Mouse (Mus musculus) forebrain, embryonic 11.5 days (tissue): Measurements from ENCODE around the gene Clns1a. TPM values are rescaled to one million over a fixed set of nuclear protein-coding genes. Genes with fewer than 3 reads are reported as not detected.

Experiments used
- ATAC-seq: fragments of 200-750 bp; cut with Nextera tagmentation; replicated peaks from 2 replicates; pipeline ENCODE4 v1.8.0; 2017; ENCODE audit warnings: moderate TSS enrichment; ENCODE audit not compliant: low FRiP score
- DNase-seq: peaks from one replicate; pipeline ENCODE4 v3.0.0-alpha.2; 2017; ENCODE audit warnings: low spot score
- H3K27ac ChIP-seq: fragments of 300-500 bp; sonication (generic); 2 replicates; pipeline ENCODE4 v1.5.1; 2014; ENCODE audit warnings: low read depth, low read length
- H3K27me3 ChIP-seq: fragments of 300-500 bp; sonication (generic); 2 replicates; pipeline ENCODE4 v1.6.1; 2014; ENCODE audit warnings: mild to moderate bottlenecking, low read length, mixed read lengths; ENCODE audit not compliant: control insufficient read depth, insufficient read depth
- H3K36me3 ChIP-seq: fragments of 300-500 bp; sonication (generic); 2 replicates; pipeline ENCODE4 v1.6.1; 2014; ENCODE audit warnings: mild to moderate bottlenecking, low read length, moderate library complexity, mixed read lengths; ENCODE audit not compliant: control insufficient read depth, insufficient read depth
- H3K4me1 ChIP-seq: fragments of 300-500 bp; sonication (generic); replicated peaks from 2 replicates; pipeline ENCODE4 v1.6.1; 2014; ENCODE audit warnings: low read length, mixed read lengths; ENCODE audit not compliant: control insufficient read depth, insufficient read depth
- H3K4me2 ChIP-seq: fragments of 300-500 bp; sonication (generic); 2 replicates; pipeline ENCODE4 v1.6.1; 2014; ENCODE audit warnings: low read depth, mild to moderate bottlenecking, low read length, moderate library complexity, mixed read lengths; ENCODE audit not compliant: severe bottlenecking
- H3K4me3 ChIP-seq: fragments of 300-500 bp; sonication (generic); 2 replicates; pipeline ENCODE4 v1.5.1; 2014; ENCODE audit warnings: low read depth, low read length
- H3K9ac ChIP-seq: fragments of 300-500 bp; sonication (generic); 2 replicates; pipeline ENCODE4 v1.6.1; 2014; ENCODE audit warnings: low read length
- H3K9me3 ChIP-seq: fragments of 300-500 bp; sonication (generic); 2 replicates; pipeline ENCODE4 v1.6.1; 2016; ENCODE audit warnings: low read length, mixed read lengths; ENCODE audit not compliant: control insufficient read depth
- WGBS: fragments of 180-500 bp; shearing (Covaris S2); extraction: QIAGEN DNeasy Blood & Tissue Kit; methylation state at CpG from one replicate; pipeline ENCODE4 v1.1.7; 2014; 5-methylcytosine and 5-hydroxymethylcytosine counted together
- polyA plus RNA-seq: library from polyadenylated mRNA; unstranded; fragments of >200 nt; fragmentation: Nextera tagmentation; extraction: Ambion mirVana; gene quantifications from 2 replicates; pipeline ENCODE4 v1.2.1, GENCODE M21; 2014

Clns1a gene
- polyA plus RNA-seq, 1 experiment from 2014 or later: 250 TPM

DNA sequence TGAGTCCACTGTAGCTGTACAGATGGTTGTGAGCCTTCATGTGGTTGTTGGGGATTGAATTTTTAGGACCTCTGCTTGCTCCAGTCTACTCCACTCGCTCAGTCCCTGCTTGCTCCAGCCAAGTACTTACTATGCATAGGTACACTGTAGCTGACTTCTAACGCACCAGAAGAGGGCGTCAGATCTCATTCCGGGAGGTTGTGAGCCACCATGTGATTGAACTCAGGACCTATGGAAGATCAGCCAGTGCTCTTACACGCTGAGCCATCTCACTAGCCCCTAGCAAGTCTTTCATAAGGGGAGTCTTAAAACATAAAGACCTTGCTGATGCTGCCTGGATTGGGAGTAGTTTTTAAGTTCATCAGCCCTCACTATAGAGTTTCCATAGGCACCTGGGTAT, 23.7 kb downstream of the Clns1a start:
- DNase-seq (no peak), ATAC-seq (no peak)
- no peak overlapping the region for H3K4me2 ChIP-seq
- 82% methylated on average over 5 of the region's 5 CpGs for WGBS
- no peak overlapping the region for H3K27ac ChIP-seq
- H3K4me1 ChIP-seq: no peaks in the 10 kb centered on the region
- H3K27me3 ChIP-seq: no peaks in the 10 kb centered on the region
- no peaks in the 10 kb centered on the region for H3K9me3 ChIP-seq
- H3K9ac ChIP-seq: no peak overlapping the region
- peaks cover under 1% of the 10 kb centered on the region for H3K36me3 ChIP-seq
- no peak overlapping the region for H3K4me3 ChIP-seq

DNA sequence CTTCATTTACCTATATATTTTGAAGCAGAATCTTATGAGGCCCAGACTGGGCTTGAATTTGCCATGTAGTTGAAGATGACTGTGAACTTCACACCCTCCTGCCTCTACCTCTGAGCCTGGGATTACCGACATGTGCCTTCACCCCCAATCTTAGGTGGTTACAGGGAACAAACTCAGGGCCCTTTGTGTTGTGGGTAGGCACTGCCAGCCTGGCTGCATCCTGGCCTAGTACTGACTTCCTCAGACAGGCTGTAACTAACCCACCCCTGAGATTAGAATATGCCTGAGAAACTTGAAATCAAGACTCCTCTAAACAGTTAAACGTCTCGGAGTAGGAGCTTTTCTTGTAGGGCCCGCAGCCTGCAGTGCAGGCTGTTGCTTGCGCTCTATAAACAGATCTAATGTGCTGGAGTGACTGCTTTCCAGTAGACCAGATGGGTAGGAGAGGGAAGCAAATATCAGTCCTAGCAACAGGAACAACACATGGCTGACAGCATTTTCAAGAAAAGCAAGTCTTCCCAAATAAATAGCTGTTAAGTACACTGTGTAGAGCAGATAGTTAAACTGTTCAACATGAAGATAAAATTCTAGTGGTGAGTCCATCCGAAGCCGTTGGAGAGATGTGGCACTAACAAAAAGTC, 26.0 kb downstream of the Clns1a start:
- DNase-seq (no peak), ATAC-seq (no peak)
- Histone ChIP-seq H3K4me1 (no peaks in the 10 kb centered on the region), H3K36me3 (no peaks in the 10 kb centered on the region; the same call in 1 of the 2 replicates), H3K9me3 (no peaks in the 10 kb centered on the region), H3K4me2 (no peak overlapping the region), H3K9ac (no peak overlapping the region), H3K27me3 (no peaks in the 10 kb centered on the region), H3K27ac (no peak overlapping the region), H3K4me3 (no peak overlapping the region)
- 93% methylated on average over 7 of the region's 7 CpGs for WGBS

DNA sequence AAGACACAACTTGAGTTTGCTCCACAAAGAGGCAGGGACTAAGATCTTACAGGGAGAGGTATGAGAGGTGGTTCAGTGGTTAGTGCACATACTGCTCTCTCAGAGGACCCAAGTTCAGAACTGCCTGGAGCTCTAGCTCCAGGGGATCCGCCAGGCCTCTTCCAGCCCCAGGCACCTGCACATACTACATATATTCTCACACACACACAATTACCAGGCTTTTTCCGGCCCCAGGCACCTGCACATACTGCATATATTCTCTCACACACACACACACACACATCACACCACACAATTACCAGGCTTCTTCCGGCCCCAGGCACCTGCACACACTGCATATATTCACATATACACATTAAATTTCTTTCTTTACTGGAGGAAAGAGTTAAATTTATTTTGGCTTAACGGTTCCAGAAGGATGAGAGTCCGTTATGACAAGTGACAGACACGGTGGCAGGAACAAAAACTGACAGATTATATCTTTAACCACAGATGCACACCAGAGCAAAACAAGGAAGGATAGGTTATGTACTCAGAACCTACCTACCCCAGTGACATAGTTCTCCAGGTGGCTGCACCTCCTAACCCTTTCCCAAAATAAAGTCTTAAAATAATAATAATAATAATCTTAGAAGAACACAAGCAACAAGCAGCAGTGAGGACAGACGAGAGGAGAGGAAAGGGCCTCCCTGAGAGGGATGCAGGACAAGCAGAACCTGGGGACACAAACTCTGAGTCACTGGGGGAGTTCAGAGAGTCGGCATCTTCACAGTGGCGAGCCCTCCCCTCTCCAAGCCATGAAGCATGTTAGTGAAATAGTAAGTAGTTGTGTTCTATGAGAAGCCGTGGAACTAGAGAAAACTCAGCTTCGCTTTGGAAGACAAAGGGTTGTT, 27.5 kb downstream of the Clns1a start:
- Histone ChIP-seq H3K9me3 (no peaks in the 10 kb centered on the region), H3K9ac (no peak overlapping the region), H3K27me3 (no peaks in the 10 kb centered on the region), H3K36me3 (no peaks in the 10 kb centered on the region), H3K4me2 (no peak overlapping the region), H3K27ac (no peak overlapping the region), H3K4me3 (no peak overlapping the region), H3K4me1 (no peaks in the 10 kb centered on the region; the same call in 1 of the 2 replicates)
- no peak for ATAC-seq
- WGBS: 93% methylated on average over 11 of the region's 11 CpGs
- DNase-seq: no peak

DNA sequence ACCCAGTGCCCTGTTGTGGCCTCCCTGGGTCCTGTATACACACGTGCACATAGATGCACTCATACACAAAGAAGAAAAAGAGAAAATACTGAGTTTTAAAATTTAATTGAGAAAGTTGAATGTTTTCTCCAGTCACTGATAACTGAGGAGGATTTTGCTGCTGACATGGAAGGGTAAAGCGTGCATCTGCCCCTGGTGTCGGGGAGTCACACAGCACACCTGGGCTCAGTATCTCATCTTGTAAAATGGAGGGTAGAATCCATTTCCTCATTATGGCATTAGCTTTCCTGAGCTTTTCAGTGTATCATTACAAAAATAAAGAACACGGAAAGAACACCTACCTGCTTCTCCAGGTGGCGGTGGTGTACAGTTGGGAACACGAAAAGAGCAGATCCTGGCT, 29.0 kb downstream of the Clns1a start:
- Histone ChIP-seq H3K36me3 (no peaks in the 10 kb centered on the region), H3K27ac (no peak overlapping the region), H3K9ac (no peak overlapping the region), H3K9me3 (no peaks in the 10 kb centered on the region), H3K4me3 (no peak overlapping the region), H3K27me3 (no peaks in the 10 kb centered on the region), H3K4me2 (no peak overlapping the region), H3K4me1 (peaks cover 8% of the 10 kb centered on the region; the same call in 1 of the 2 replicates)
- WGBS: 94% methylated on average over 6 of the region's 6 CpGs
- DNase-seq (no peak), ATAC-seq (no peak)

DNA sequence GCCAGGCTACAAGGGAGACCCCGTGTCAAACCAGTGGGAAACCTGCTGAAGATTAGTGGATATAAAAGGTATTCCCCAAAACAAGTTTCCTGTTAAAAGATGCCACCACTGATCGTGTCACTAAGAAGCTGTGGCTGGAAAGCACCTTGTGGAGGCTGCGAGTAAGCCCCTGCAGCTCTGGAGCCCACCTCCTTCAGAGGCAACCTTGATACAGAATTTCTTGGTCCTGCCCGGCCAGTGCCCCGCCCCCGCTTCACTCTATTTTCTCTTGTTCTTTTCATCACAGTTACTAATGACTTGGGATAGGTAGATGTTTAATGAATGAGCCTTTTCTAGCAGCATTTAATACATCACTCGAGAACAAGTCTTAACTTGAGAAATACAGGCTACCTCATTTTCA, 29.6 kb downstream of the Clns1a start:
- ATAC-seq (no peak), DNase-seq (no peak)
- H3K9ac ChIP-seq: no peak overlapping the region
- no peak overlapping the region for H3K4me2 ChIP-seq
- no peak overlapping the region for H3K27ac ChIP-seq
- H3K9me3 ChIP-seq: no peaks in the 10 kb centered on the region
- H3K4me3 ChIP-seq: no peak overlapping the region
- no peaks in the 10 kb centered on the region for H3K27me3 ChIP-seq
- WGBS: 77% methylated on average over 7 of the region's 7 CpGs
- H3K4me1 ChIP-seq: peaks cover 9% of the 10 kb centered on the region; the same call in 1 of the 2 replicates
- H3K36me3 ChIP-seq: no peaks in the 10 kb centered on the region

DNA sequence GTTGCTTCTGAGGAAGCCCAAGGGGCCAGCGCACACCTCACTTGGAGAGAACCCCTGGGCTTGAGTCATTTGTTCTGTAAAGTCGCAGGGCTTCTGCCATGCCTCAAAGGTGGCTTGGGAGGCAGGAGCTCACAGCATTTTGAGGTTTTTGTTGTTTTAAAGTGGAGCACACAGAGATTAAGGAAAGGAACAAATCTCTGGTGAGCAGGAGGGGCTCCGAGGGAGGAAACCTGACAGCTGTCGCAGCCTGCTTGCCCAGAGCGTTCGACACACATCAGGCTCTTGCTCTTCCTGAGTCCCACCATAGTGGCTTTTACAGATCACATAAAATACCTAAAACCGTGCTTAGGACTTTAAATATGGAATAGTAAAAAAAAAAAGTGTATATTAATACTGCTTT, 30.3 kb downstream of the Clns1a start:
- WGBS: 73% methylated on average over 7 of the region's 7 CpGs
- Histone ChIP-seq H3K27me3 (no peaks in the 10 kb centered on the region), H3K36me3 (no peaks in the 10 kb centered on the region), H3K9ac (no peak overlapping the region), H3K27ac (no peak overlapping the region), H3K4me1 (peaks cover 9% of the 10 kb centered on the region; the same call in 1 of the 2 replicates), H3K4me2 (no peak overlapping the region), H3K4me3 (no peak overlapping the region), H3K9me3 (no peaks in the 10 kb centered on the region)
- DNase-seq (no peak), ATAC-seq (no peak)

DNA sequence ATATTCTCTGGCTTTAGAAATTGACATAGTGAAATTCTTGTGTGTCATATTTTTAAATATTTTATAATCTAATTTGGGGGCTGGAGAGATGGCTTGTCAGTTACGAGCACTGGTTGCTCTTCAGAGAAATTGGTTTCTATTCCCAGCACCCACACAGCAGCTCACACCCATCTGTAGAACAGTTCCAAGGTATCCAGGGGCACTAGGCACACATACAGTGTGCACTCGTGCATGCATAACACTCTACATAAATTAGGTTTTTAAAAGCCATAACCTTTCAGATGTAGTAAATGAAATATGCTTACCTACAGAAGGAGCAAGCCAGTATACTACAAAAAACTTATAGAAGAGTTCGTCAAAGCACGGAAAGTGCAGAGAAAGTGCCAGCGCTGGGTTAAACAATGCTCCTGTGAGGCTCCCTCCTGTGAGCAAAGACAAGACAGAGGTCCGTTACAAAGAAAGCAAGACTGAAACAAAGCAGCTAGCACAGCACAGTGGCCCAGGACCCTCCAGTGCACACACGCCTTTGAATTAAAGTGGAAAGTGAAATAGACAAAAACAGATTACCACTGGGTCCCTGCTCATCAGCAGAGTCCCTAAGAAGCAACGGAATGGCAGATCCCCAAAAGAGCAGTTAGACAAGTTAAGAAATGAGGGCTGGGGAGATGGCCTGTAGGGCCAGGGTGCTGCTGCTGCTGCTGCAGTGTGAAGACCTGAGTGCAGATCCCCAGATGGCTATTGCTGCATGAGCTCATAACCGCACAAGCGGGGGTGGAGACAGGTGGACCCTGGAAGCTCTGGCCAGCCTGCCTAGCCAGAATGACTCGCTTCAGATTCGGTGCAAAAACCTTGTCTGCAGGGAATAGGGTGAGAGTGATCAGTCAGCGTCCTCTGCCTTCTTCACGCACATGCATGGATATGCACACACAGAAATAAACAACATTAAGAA, 32.5 kb downstream of the Clns1a start:
- H3K4me1 ChIP-seq: peaks cover 9% of the 10 kb centered on the region; the same call in 1 of the 2 replicates
- no peaks in the 10 kb centered on the region for H3K27me3 ChIP-seq
- 34% methylated on average over 14 of the region's 14 CpGs for WGBS
- H3K27ac ChIP-seq: no peak overlapping the region
- no peak overlapping the region for H3K9ac ChIP-seq
- H3K9me3 ChIP-seq: no peaks in the 10 kb centered on the region
- ATAC-seq: no peak
- no peak for DNase-seq
- no peak overlapping the region for H3K4me2 ChIP-seq
- no peak overlapping the region for H3K4me3 ChIP-seq
- H3K36me3 ChIP-seq: no peaks in the 10 kb centered on the region

DNA sequence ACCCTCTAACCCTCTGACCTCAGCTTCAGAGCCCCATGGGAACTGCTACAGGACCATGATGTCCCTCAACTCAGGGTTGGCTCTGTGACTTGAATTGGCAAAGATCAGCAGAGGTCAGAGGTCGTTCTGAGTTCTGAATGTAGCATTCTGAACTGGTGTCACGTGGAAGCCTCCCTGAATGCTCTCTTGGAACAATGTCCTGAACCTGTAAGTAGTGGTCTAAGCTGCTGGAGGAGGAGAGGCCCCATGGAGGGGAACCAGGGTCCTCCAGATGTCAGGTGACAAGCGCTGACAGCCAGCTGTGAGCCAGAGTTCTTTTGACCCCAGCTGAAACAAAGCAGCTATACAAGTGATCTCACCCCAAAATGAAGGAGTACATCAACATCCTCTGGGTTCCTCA, 34.0 kb downstream of the Clns1a start:
- no peaks in the 10 kb centered on the region for H3K36me3 ChIP-seq
- no peaks in the 10 kb centered on the region for H3K9me3 ChIP-seq
- H3K4me3 ChIP-seq: no peak overlapping the region
- peaks cover 9% of the 10 kb centered on the region; the same call in 1 of the 2 replicates for H3K4me1 ChIP-seq
- H3K4me2 ChIP-seq: no peak overlapping the region
- H3K27me3 ChIP-seq: no peaks in the 10 kb centered on the region
- no peak overlapping the region for H3K27ac ChIP-seq
- no peak for DNase-seq
- no peak for ATAC-seq
- no peak overlapping the region for H3K9ac ChIP-seq
- WGBS: 33% methylated on average over 3 of the region's 3 CpGs
